Mouse (Mus musculus): Measurements from ENCODE around the gene Chchd2.

GRCm38 (mm10) chr5:129846752-129847557, 40.3 kb downstream of the Chchd2 start, which contains the start of gene Sumf2:
- 0 out of 2 replicates have a peak, but pooled peaks have one; percentile 22 for TF ChIP-seq CTCF (conservative IDR thresholded peaks at IDR 0.05; ENCODE audit: insufficient read depth, insufficient read length, low read depth, low read length)
- peak; percentile 77 for TF ChIP-seq POLR2A (IDR thresholded peaks at IDR 0.05; ENCODE audit: low read depth, low read length)

All from kidney, adult 2 months (tissue).